Comparison of ENCODE assay signal across 27 mouse cellular contexts in genomic region chr5:142915231-142915630, GRCm38 (mm10). TPM values are rescaled to one million over a fixed set of nuclear protein-coding genes. Genes with fewer than 3 reads are reported as not detected.
DNase-seq lines count a peak whose midpoint lies in the region; ATAC-seq and TF ChIP-seq lines count a peak whose summit lies in the region.
"Had no signal": no experiment of that assay in that cellular context is flagged by ENCODE, and none has a peak within 500 bp of the region (broad histone marks: within the 10 kb centered on the region; RNA-seq: fewer than 3 reads in every experiment).

No protein-coding gene starts in this region.

- DNase-seq in left cerebral cortex, adult 8-10 months (ENCODE audit: low spot score in 2 of 2): no peak
- no peak for DNase-seq in midbrain, embryonic 14.5 days
- DNase-seq: adrenal gland, postnatal 10 days; B cell, adult 2 months; cerebellum, adult 8-10 months; cerebellum, postnatal 25 days; heart, postnatal 14 days; kidney, adult 9 months; kidney, postnatal 10 days; layer of hippocampus, adult 9-11 months; lung, postnatal 10 days; retina, postnatal 1 day; right cerebral cortex, postnatal 25 days; spleen, adult 18-20 months; thymus, postnatal 14 days had no signal

- H3K27me3 ChIP-seq in E14TG2a.4 (ENCODE audit: insufficient read depth, low read length): no peaks in the 10 kb centered on the region
- H3K27me3 ChIP-seq in ES-Bruce4 (ENCODE audit: control insufficient read depth, insufficient read depth, low read length, poor library complexity, severe bottlenecking): no peaks in the 10 kb centered on the region
- H3K27me3 ChIP-seq in liver, embryonic 12.5 days (replicated peaks): no peaks in the 10 kb centered on the region
- no peaks in the 10 kb centered on the region for H3K27me3 ChIP-seq in stomach, embryonic 15.5 days (replicated peaks)
- no peaks in the 10 kb centered on the region for H3K27me3 ChIP-seq in midbrain, embryonic 14.5 days (ENCODE audit: control insufficient read depth, insufficient read depth, low read length)
- H3K27me3 ChIP-seq in hindbrain, embryonic 12.5 days: no peaks in the 10 kb centered on the region
- H3K27me3 ChIP-seq: limb, embryonic 12.5 days; midbrain, embryonic 15.5 days; neural tube, embryonic 15.5 days had no signal

- no peak for ATAC-seq in liver, embryonic 12.5 days
- ATAC-seq in stomach, embryonic 15.5 days (ENCODE audit: insufficient read depth, low FRiP score, low read depth): peak; percentile 48; the same call in 1 of the 2 replicates
- no peak for ATAC-seq in midbrain, embryonic 14.5 days (ENCODE audit: low FRiP score, low TSS enrichment)
- no peak for ATAC-seq in hindbrain, embryonic 12.5 days (ENCODE audit: low FRiP score)
- ATAC-seq: forebrain, embryonic 14.5 days; hindbrain, embryonic 16.5 days; midbrain, embryonic 15.5 days had no signal

- H3K9ac ChIP-seq in ES-Bruce4 (ENCODE audit: low read depth, poor library complexity, severe bottlenecking): no peak overlapping the region
- H3K9ac ChIP-seq in liver, embryonic 12.5 days: no peak overlapping the region
- no peak overlapping the region for H3K9ac ChIP-seq in stomach, embryonic 15.5 days
- no peak overlapping the region for H3K9ac ChIP-seq in midbrain, embryonic 14.5 days (replicated peaks; ENCODE audit: low read length)
- H3K9ac ChIP-seq in hindbrain, embryonic 12.5 days: no peak overlapping the region
- H3K9ac ChIP-seq: limb, embryonic 12.5 days; midbrain, embryonic 15.5 days; neural tube, embryonic 15.5 days had no signal

- TF ChIP-seq POLR2A in ES-Bruce4 (IDR thresholded peaks at IDR 0.05; ENCODE audit: insufficient read depth, low read length): no peak

- H3K9me3 ChIP-seq in E14TG2a.4 (ENCODE audit: low read length) (no peaks in the 10 kb centered on the region), ES-Bruce4 (replicated peaks; ENCODE audit: control insufficient read depth, insufficient read depth, low read length, poor library complexity, severe bottlenecking) (no peaks in the 10 kb centered on the region)
- H3K9me3 ChIP-seq in liver, embryonic 12.5 days (replicated peaks): no peaks in the 10 kb centered on the region
- H3K9me3 ChIP-seq in stomach, embryonic 15.5 days: no peaks in the 10 kb centered on the region
- H3K9me3 ChIP-seq in midbrain, embryonic 14.5 days (ENCODE audit: control insufficient read depth, low read length): no peaks in the 10 kb centered on the region
- H3K9me3 ChIP-seq in hindbrain, embryonic 12.5 days (replicated peaks): no peaks in the 10 kb centered on the region
- H3K9me3 ChIP-seq: hindbrain, embryonic 10.5 days; limb, embryonic 12.5 days; midbrain, embryonic 15.5 days; neural tube, embryonic 15.5 days had no signal

- H3K4me1 ChIP-seq in E14TG2a.4 (replicated peaks; ENCODE audit: low read depth, low read length) (peaks cover 76% of the 10 kb centered on the region), ES-Bruce4 (ENCODE audit: control insufficient read depth, insufficient read depth, low read length) (peaks cover 7% of the 10 kb centered on the region)
- peaks cover 46% of the 10 kb centered on the region for H3K4me1 ChIP-seq in liver, embryonic 12.5 days
- H3K4me1 ChIP-seq in stomach, embryonic 15.5 days: peaks cover 9% of the 10 kb centered on the region; the same call in 1 of the 2 replicates
- no peaks in the 10 kb centered on the region for H3K4me1 ChIP-seq in midbrain, embryonic 14.5 days (ENCODE audit: control insufficient read depth, insufficient read depth, low read length)
- H3K4me1 ChIP-seq in hindbrain, embryonic 12.5 days: no peaks in the 10 kb centered on the region; the same call in 1 of the 2 replicates
- H3K4me1 ChIP-seq: limb, embryonic 12.5 days; midbrain, embryonic 15.5 days; neural tube, embryonic 15.5 days had no signal

- H3K4me3 ChIP-seq in E14TG2a.4 (replicated peaks; ENCODE audit: low read length) (peak overlapping the region; percentile 35; the same call in 1 of the 2 replicates), ES-Bruce4 (ENCODE audit: low read depth, low read length) (no peak overlapping the region)
- H3K4me3 ChIP-seq in liver, embryonic 12.5 days: no peak overlapping the region
- no peak overlapping the region for H3K4me3 ChIP-seq in stomach, embryonic 15.5 days (replicated peaks)
- no peak overlapping the region for H3K4me3 ChIP-seq in midbrain, embryonic 14.5 days (replicated peaks; ENCODE audit: low read depth, low read length)
- no peak overlapping the region for H3K4me3 ChIP-seq in hindbrain, embryonic 12.5 days
- H3K4me3 ChIP-seq: hindbrain, embryonic 10.5 days; limb, embryonic 12.5 days; midbrain, embryonic 15.5 days; neural tube, embryonic 15.5 days had no signal

- TF ChIP-seq EP300 in ES-Bruce4 (IDR thresholded peaks at IDR 0.05; ENCODE audit: insufficient read depth, low read depth, low read length): no peak

- no peak for TF ChIP-seq CTCF in E14TG2a.4 (conservative IDR thresholded peaks at IDR 0.05; ENCODE audit: low read length)
- TF ChIP-seq CTCF in ES-Bruce4 (IDR thresholded peaks at IDR 0.05; ENCODE audit: low read depth, low read length): no peak

- 76% methylated on average over 11 of the region's 11 CpGs for WGBS in liver, embryonic 12.5 days (ENCODE audit: insufficient replicate concordance)
- WGBS in stomach, embryonic 15.5 days: 73% methylated on average over 11 of the region's 11 CpGs
- 94% methylated on average over 11 of the region's 11 CpGs for WGBS in midbrain, embryonic 14.5 days
- 87% methylated on average over 11 of the region's 11 CpGs for WGBS in hindbrain, embryonic 12.5 days

- no peak overlapping the region for H3K4me2 ChIP-seq in liver, embryonic 12.5 days
- H3K4me2 ChIP-seq in stomach, embryonic 15.5 days: no peak overlapping the region
- no peak overlapping the region for H3K4me2 ChIP-seq in midbrain, embryonic 14.5 days (ENCODE audit: low read length)
- H3K4me2 ChIP-seq in hindbrain, embryonic 12.5 days (replicated peaks): no peak overlapping the region
- H3K4me2 ChIP-seq: limb, embryonic 12.5 days; midbrain, embryonic 15.5 days; neural tube, embryonic 15.5 days had no signal

- peak overlapping the region; percentile 3; the same call in 1 of the 2 replicates for H3K27ac ChIP-seq in ES-Bruce4 (ENCODE audit: insufficient read depth, low read length)
- H3K27ac ChIP-seq in liver, embryonic 12.5 days: peak overlapping the region; percentile 10; the same call in 1 of the 2 replicates
- H3K27ac ChIP-seq in stomach, embryonic 15.5 days: peak overlapping the region; percentile 35; the same call in 1 of the 2 replicates
- no peak overlapping the region for H3K27ac ChIP-seq in midbrain, embryonic 14.5 days (replicated peaks; ENCODE audit: low read depth, low read length)
- H3K27ac ChIP-seq in hindbrain, embryonic 12.5 days: no peak overlapping the region
- H3K27ac ChIP-seq: hindbrain, embryonic 10.5 days; limb, embryonic 12.5 days; midbrain, embryonic 15.5 days; neural tube, embryonic 15.5 days had no signal

- no peaks in the 10 kb centered on the region for H3K36me3 ChIP-seq in E14TG2a.4 (ENCODE audit: insufficient read depth, low read length)
- H3K36me3 ChIP-seq in ES-Bruce4 (ENCODE audit: control insufficient read depth, insufficient read depth, low read length, poor library complexity, severe bottlenecking): no peaks in the 10 kb centered on the region
- H3K36me3 ChIP-seq in liver, embryonic 12.5 days: no peaks in the 10 kb centered on the region
- H3K36me3 ChIP-seq in stomach, embryonic 15.5 days: no peaks in the 10 kb centered on the region
- H3K36me3 ChIP-seq in midbrain, embryonic 14.5 days (ENCODE audit: control insufficient read depth, insufficient read depth, low read length): no peaks in the 10 kb centered on the region
- no peaks in the 10 kb centered on the region for H3K36me3 ChIP-seq in hindbrain, embryonic 12.5 days
- H3K36me3 ChIP-seq: G1E; hindbrain, embryonic 10.5 days; limb, embryonic 12.5 days; midbrain, embryonic 15.5 days; neural tube, embryonic 15.5 days had no signal

RNA-seq across cellular contexts. Expression of gene Actb, which starts 8.7 kb away (rescaled TPM):
- polyA plus RNA-seq in ES-Bruce4 (2011; ENCODE audit: insufficient read depth, insufficient read length, low read depth, missing spikeins): 3,823 and 4,237 TPM in 2 replicates
- 7,775 and 7,997 TPM in 2 replicates for polyA plus RNA-seq in liver, embryonic 12.5 days (2016; fragmentation: Nextera tagmentation; extraction: Ambion mirVana)
- 14,327 and 14,357 TPM in 2 replicates for polyA plus RNA-seq in stomach, embryonic 15.5 days (2015; fragmentation: Nextera tagmentation; extraction: Ambion mirVana)
- total RNA-seq in left cerebral cortex, adult 8-10 months (2022): 1,000 to 10,000 TPM; 2,552 to 2,721 (median 2,651) TPM
- 16,375 and 16,992 TPM in 2 replicates for polyA plus RNA-seq in midbrain, embryonic 14.5 days (2014; fragmentation: Nextera tagmentation; extraction: Ambion mirVana)
- 14,392 and 16,600 TPM in 2 replicates for polyA plus RNA-seq in hindbrain, embryonic 12.5 days (2016; fragmentation: Nextera tagmentation; extraction: Ambion mirVana)

RNA-seq across cellular contexts. Expression of gene Fbxl18, which starts 20.0 kb away (rescaled TPM):
- 19.3 and 21.2 TPM in 2 replicates for polyA plus RNA-seq in ES-Bruce4 (2011; ENCODE audit: insufficient read depth, insufficient read length, low read depth, missing spikeins)
- polyA plus RNA-seq in liver, embryonic 12.5 days (2016; fragmentation: Nextera tagmentation; extraction: Ambion mirVana): 5.8 and 6.1 TPM in 2 replicates
- polyA plus RNA-seq in stomach, embryonic 15.5 days (2015; fragmentation: Nextera tagmentation; extraction: Ambion mirVana): 12.3 and 12.6 TPM in 2 replicates
- total RNA-seq in left cerebral cortex, adult 8-10 months (2022): 10 to 100 TPM; 28.8 to 30.9 (median 29.6) TPM
- polyA plus RNA-seq in midbrain, embryonic 14.5 days (2014; fragmentation: Nextera tagmentation; extraction: Ambion mirVana): 28.6 and 28.8 TPM in 2 replicates
- 24.6 and 26.9 TPM in 2 replicates for polyA plus RNA-seq in hindbrain, embryonic 12.5 days (2016; fragmentation: Nextera tagmentation; extraction: Ambion mirVana)

RNA-seq across cellular contexts. Expression of gene Fscn1, which starts 44.9 kb away (rescaled TPM):
- polyA plus RNA-seq in ES-Bruce4 (2011; ENCODE audit: insufficient read depth, insufficient read length, low read depth, missing spikeins): 139 and 155 TPM in 2 replicates
- polyA plus RNA-seq in liver, embryonic 12.5 days (2016; fragmentation: Nextera tagmentation; extraction: Ambion mirVana): 69.1 and 69.4 TPM in 2 replicates
- polyA plus RNA-seq in stomach, embryonic 15.5 days (2015; fragmentation: Nextera tagmentation; extraction: Ambion mirVana): 181 and 185 TPM in 2 replicates
- 100 to 1,000 TPM; 218 to 276 (median 259) TPM for total RNA-seq in left cerebral cortex, adult 8-10 months (2022)
- polyA plus RNA-seq in midbrain, embryonic 14.5 days (2014; fragmentation: Nextera tagmentation; extraction: Ambion mirVana): 521 and 580 TPM in 2 replicates
- polyA plus RNA-seq in hindbrain, embryonic 12.5 days (2016; fragmentation: Nextera tagmentation; extraction: Ambion mirVana): 699 and 764 TPM in 2 replicates
- total RNA-seq: G1E had no signal
- polyA plus RNA-seq: G1E had no signal

Comparison
In these comparisons a context has a peak if more than half of its experiments do, and no peak if none do; other contexts are left out.
1. H3K27ac ChIP-seq: peak in ES-Bruce4 (single experiment), liver, embryonic 12.5 days (single experiment) and stomach, embryonic 15.5 days (single experiment); none in midbrain, embryonic 14.5 days (single experiment) and hindbrain, embryonic 12.5 days (single experiment).